Comparison of ENCODE assay signal across 7 mouse cellular contexts in the genomic region with DNA sequence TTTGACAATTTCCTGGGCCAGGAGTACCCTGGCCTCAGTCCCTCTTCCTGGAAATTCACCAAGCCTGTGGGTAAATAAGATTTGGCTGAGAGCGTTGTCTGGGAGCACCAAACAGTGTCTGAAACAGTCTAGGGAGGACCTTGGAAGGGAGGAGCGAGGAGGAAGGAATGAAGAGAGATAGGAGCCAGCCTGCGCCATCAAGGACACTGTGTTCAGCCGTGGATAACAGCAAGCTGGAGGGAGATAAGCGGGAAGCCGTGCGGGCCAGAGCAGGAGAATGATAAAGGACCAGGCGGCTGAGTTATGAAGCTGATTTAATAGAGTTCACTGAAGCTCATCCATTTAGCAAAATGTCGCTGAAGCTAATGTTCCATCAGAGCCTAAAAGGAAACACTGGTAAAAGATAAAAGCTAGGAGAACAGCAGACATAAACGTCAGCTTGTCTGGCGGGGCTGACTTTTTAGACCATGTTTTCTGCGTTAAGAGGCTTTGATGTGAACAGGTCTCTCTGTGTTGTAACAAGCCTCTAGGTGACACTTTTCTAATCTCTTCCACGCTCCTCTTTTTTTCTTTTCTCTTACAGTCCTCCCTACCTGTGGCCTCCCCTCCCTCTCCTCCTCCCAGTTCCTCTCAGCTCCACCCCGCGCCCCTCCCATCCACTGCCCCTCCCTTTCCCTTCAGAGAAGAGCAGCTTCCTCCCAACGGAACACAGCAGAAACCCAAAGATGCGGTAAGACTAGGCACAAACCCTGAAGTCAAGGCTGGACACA. TPM values are rescaled to one million over a fixed set of nuclear protein-coding genes. Genes with fewer than 3 reads are reported as not detected.
DNase-seq lines count a peak whose midpoint lies in the region; ATAC-seq and TF ChIP-seq lines count a peak whose summit lies in the region.

No protein-coding gene starts in this region.

- peak; percentile 42; the same call in 1 of the 2 replicates for ATAC-seq in forebrain, embryonic 14.5 days
- ATAC-seq in hindbrain, embryonic 14.5 days (ENCODE audit: low FRiP score) = no peak
- no peak for ATAC-seq in midbrain, postnatal 0 days (ENCODE audit: low FRiP score)

- 34% methylated on average over 17 of the region's 17 CpGs for WGBS in forebrain, embryonic 14.5 days
- 22% methylated on average over 17 of the region's 17 CpGs for WGBS in hindbrain, embryonic 14.5 days
- 18% methylated on average over 17 of the region's 17 CpGs for WGBS in midbrain, postnatal 0 days

- no peak overlapping the region for H3K27ac ChIP-seq in brown adipose tissue, adult 24 weeks (replicated peaks; ENCODE audit: low read depth, low read length)
- no peak overlapping the region; the same call in 1 of the 2 replicates for H3K27ac ChIP-seq in forebrain, embryonic 14.5 days (ENCODE audit: low read depth, low read length)
- no peak overlapping the region for H3K27ac ChIP-seq in hindbrain, embryonic 14.5 days
- H3K27ac ChIP-seq in midbrain, postnatal 0 days (ENCODE audit: low read depth, low read length) = no peak overlapping the region

- H3K4me3 ChIP-seq in brown adipose tissue, adult 24 weeks (ENCODE audit: insufficient read depth, low read depth, low read length) = peak overlapping the region; percentile 30
- peak overlapping the region; percentile 20 for H3K4me3 ChIP-seq in forebrain, embryonic 14.5 days (ENCODE audit: low read depth, low read length)
- H3K4me3 ChIP-seq in hindbrain, embryonic 14.5 days (replicated peaks; ENCODE audit: low read length) = peak overlapping the region; percentile 15
- H3K4me3 ChIP-seq in midbrain, postnatal 0 days (ENCODE audit: low read depth, low read length) = peak overlapping the region; percentile 5; the same call in 1 of the 2 replicates

- H3K27me3 ChIP-seq in forebrain, embryonic 14.5 days (replicated peaks; ENCODE audit: control insufficient read depth, insufficient read depth, low read length) = no peaks in the 10 kb centered on the region
- no peaks in the 10 kb centered on the region for H3K27me3 ChIP-seq in hindbrain, embryonic 14.5 days (ENCODE audit: control insufficient read depth, insufficient read depth, low read length)
- H3K27me3 ChIP-seq in midbrain, postnatal 0 days (ENCODE audit: insufficient read depth, low read length) = no peaks in the 10 kb centered on the region

- no peak for TF ChIP-seq CTCF in midbrain, postnatal 0 days (IDR thresholded peaks at IDR 0.05)

- DNase-seq in MEL-GATA-1-ER (ENCODE audit: extremely low read depth, low read depth) (peak; percentile 75), liver (peak; percentile 66)
- peak; percentile 24 for DNase-seq in forebrain, embryonic 14.5 days (ENCODE audit: low spot score)
- DNase-seq in hindbrain, embryonic 14.5 days (ENCODE audit: low spot score) = no peak
- DNase-seq in midbrain, postnatal 0 days (ENCODE audit: low spot score) = peak; percentile 15
- DNase-seq in thymus, postnatal 14 days = peak; percentile 85

- no peaks in the 10 kb centered on the region for H3K9me3 ChIP-seq in forebrain, embryonic 14.5 days (replicated peaks; ENCODE audit: control insufficient read depth, low read length)
- H3K9me3 ChIP-seq in hindbrain, embryonic 14.5 days (ENCODE audit: control insufficient read depth, low read length) = no peaks in the 10 kb centered on the region
- no peaks in the 10 kb centered on the region for H3K9me3 ChIP-seq in midbrain, postnatal 0 days (ENCODE audit: low read length)

- H3K4me2 ChIP-seq in forebrain, embryonic 14.5 days (ENCODE audit: low read length) = peak overlapping the region; percentile 53
- H3K4me2 ChIP-seq in hindbrain, embryonic 14.5 days (replicated peaks) = peak overlapping the region; percentile 47
- peak overlapping the region; percentile 39 for H3K4me2 ChIP-seq in midbrain, postnatal 0 days (ENCODE audit: low read depth, low read length, poor library complexity, severe bottlenecking)

- no peaks in the 10 kb centered on the region for H3K36me3 ChIP-seq in forebrain, embryonic 14.5 days (ENCODE audit: control insufficient read depth, insufficient read depth, low read length)
- no peaks in the 10 kb centered on the region for H3K36me3 ChIP-seq in hindbrain, embryonic 14.5 days (replicated peaks; ENCODE audit: control insufficient read depth, insufficient read depth)
- H3K36me3 ChIP-seq in midbrain, postnatal 0 days (ENCODE audit: insufficient read depth, low read length) = no peaks in the 10 kb centered on the region

- H3K9ac ChIP-seq in forebrain, embryonic 14.5 days (ENCODE audit: low read length) = 0 out of 2 replicates have a peak overlapping the region, but pooled peaks have one; percentile 7
- H3K9ac ChIP-seq in hindbrain, embryonic 14.5 days = no peak overlapping the region; the same call in 1 of the 2 replicates
- H3K9ac ChIP-seq in midbrain, postnatal 0 days (replicated peaks; ENCODE audit: low read length, poor library complexity, severe bottlenecking) = no peak overlapping the region

- H3K4me1 ChIP-seq in brown adipose tissue, adult 24 weeks (ENCODE audit: control insufficient read depth, insufficient read depth, insufficient read length, low read length) = no peaks in the 10 kb centered on the region
- H3K4me1 ChIP-seq in forebrain, embryonic 14.5 days (ENCODE audit: control insufficient read depth, insufficient read depth, low read length) = peaks cover 9% of the 10 kb centered on the region
- H3K4me1 ChIP-seq in hindbrain, embryonic 14.5 days (replicated peaks; ENCODE audit: control insufficient read depth, insufficient read depth, low read length) = peaks cover 16% of the 10 kb centered on the region
- no peaks in the 10 kb centered on the region; the same call in 1 of the 2 replicates for H3K4me1 ChIP-seq in midbrain, postnatal 0 days (ENCODE audit: insufficient read depth, low read length)

RNA-seq across cellular contexts. Expression of a gene that starts 26.0 kb away (rescaled TPM):
- 0.32 TPM in 1 of 2 replicates, not detected in the other for polyA plus RNA-seq in brown adipose tissue, adult 24 weeks (2012; ENCODE audit: insufficient read depth, insufficient read length, missing spikeins)
- 3.6 and 5.0 TPM in 2 replicates for polyA plus RNA-seq in forebrain, embryonic 14.5 days (2014; fragmentation: Nextera tagmentation; extraction: Ambion mirVana)
- polyA plus RNA-seq in hindbrain, embryonic 14.5 days (2014; fragmentation: Nextera tagmentation; extraction: Ambion mirVana) = 13.3 and 14.7 TPM in 2 replicates
- total RNA-seq in midbrain, postnatal 0 days (2014; rRNA removed) = 67.1 and 71.1 TPM in 2 replicates
- 7.9 and 9.3 TPM in 2 replicates for polyA plus RNA-seq in midbrain, postnatal 0 days (2015; fragmentation: Nextera tagmentation; extraction: Ambion mirVana)

RNA-seq across cellular contexts. Expression of a gene that starts 52.9 kb away (rescaled TPM):
- polyA plus RNA-seq in brown adipose tissue, adult 24 weeks (2012; ENCODE audit: insufficient read depth, insufficient read length, missing spikeins) = 21.4 and 23.4 TPM in 2 replicates
- 9.6 and 16.2 TPM in 2 replicates for polyA plus RNA-seq in forebrain, embryonic 14.5 days (2014; fragmentation: Nextera tagmentation; extraction: Ambion mirVana)
- polyA plus RNA-seq in hindbrain, embryonic 14.5 days (2014; fragmentation: Nextera tagmentation; extraction: Ambion mirVana) = 14.2 and 19.9 TPM in 2 replicates
- total RNA-seq in midbrain, postnatal 0 days (2014; rRNA removed) = 46.6 TPM in 2 replicates
- polyA plus RNA-seq in midbrain, postnatal 0 days (2015; fragmentation: Nextera tagmentation; extraction: Ambion mirVana) = 4.8 and 8.2 TPM in 2 replicates
